Mouse (Mus musculus) stomach, postnatal 0 days (tissue): ENCODE data around the gene Tgfa. TPM values are rescaled to one million over a fixed set of nuclear protein-coding genes. Genes with fewer than 3 reads are reported as not detected.

Source experiments
- ATAC-seq: fragments of 200-750 bp; cut with Nextera tagmentation; 2 replicates; pipeline ENCODE4 v1.8.0; 2017; ENCODE audit not compliant: low FRiP score, low TSS enrichment
- DNase-seq: peaks from one replicate; pipeline ENCODE4 v3.0.0-alpha.2; 2016; ENCODE audit warnings: low spot score
- H3K27ac ChIP-seq: fragments of 300-500 bp; sonication (generic); replicated peaks from 2 replicates; pipeline ENCODE4 v1.5.1; 2014; ENCODE audit warnings: mild to moderate bottlenecking, control low read depth
- H3K27me3 ChIP-seq: fragments of 300-500 bp; sonication (generic); 2 replicates; pipeline ENCODE4 v1.6.1; 2014; ENCODE audit warnings: low read length; ENCODE audit not compliant: control insufficient read depth, insufficient read depth
- H3K36me3 ChIP-seq: fragments of 300-500 bp; sonication (generic); 2 replicates; pipeline ENCODE4 v1.6.1; 2014; ENCODE audit warnings: low read length, mixed read lengths; ENCODE audit not compliant: control insufficient read depth, insufficient read depth
- H3K4me1 ChIP-seq: fragments of 300-500 bp; sonication (generic); replicated peaks from 2 replicates; pipeline ENCODE4 v1.6.1; 2014; ENCODE audit warnings: antibody characterized with exemption; ENCODE audit not compliant: control insufficient read depth, insufficient read depth
- H3K4me2 ChIP-seq: fragments of 300-500 bp; sonication (generic); replicated peaks from 2 replicates; pipeline ENCODE4 v1.6.1; 2014; ENCODE audit warnings: low read depth, mild to moderate bottlenecking, control low read depth, moderate library complexity
- H3K4me3 ChIP-seq: fragments of 300-500 bp; sonication (generic); 2 replicates; pipeline ENCODE4 v1.5.1; 2014; ENCODE audit warnings: low read depth, low read length, control low read depth
- H3K9ac ChIP-seq: fragments of 300-500 bp; sonication (generic); 2 replicates; pipeline ENCODE4 v1.6.1; 2014; ENCODE audit warnings: mild to moderate bottlenecking, low read length, control low read depth, mixed read lengths
- H3K9me3 ChIP-seq: fragments of 300-500 bp; sonication (generic); 2 replicates; pipeline ENCODE4 v1.6.1; 2016; ENCODE audit warnings: low read length; ENCODE audit not compliant: control insufficient read depth
- CTCF ChIP-seq: IDR thresholded peaks from 2 replicates; pipeline ENCODE4 v1.5.1; 2016; ENCODE audit warnings: antibody characterized with exemption, low read depth, mild to moderate bottlenecking, moderate library complexity
- EP300 ChIP-seq: optimal IDR thresholded peaks from 2 replicates; pipeline ENCODE3; 2016; ENCODE audit warnings: antibody characterized with exemption
- WGBS: fragments of 180-500 bp; shearing (Covaris S2); extraction: QIAGEN DNeasy Blood & Tissue Kit; methylation state at CpG from one replicate; pipeline ENCODE4 v1.1.7; 2014; 5-methylcytosine and 5-hydroxymethylcytosine counted together
- polyA plus RNA-seq: library from polyadenylated mRNA; unstranded; fragments of >200 nt; fragmentation: Nextera tagmentation; extraction: Ambion mirVana; gene quantifications from 2 replicates; pipeline ENCODE4 v1.2.1, GENCODE M21; 2015

The Tgfa gene
- polyA plus RNA-seq, 1 experiment from 2014 or later, result 9.1 TPM

- H3K27me3 ChIP-seq, result no peaks in the 10 kb centered on the region
- H3K4me3 ChIP-seq, result no peak overlapping the region
- H3K27ac ChIP-seq, result no peak overlapping the region
- ATAC-seq (no peak), DNase-seq (no peak)
- H3K4me1 ChIP-seq, result 0 out of 2 replicates have a peak, but pooled peaks cover 4% of the 10 kb centered on the region
- no peak overlapping the region for H3K9ac ChIP-seq
- H3K9me3 ChIP-seq, result no peaks in the 10 kb centered on the region
- H3K36me3 ChIP-seq, result no peaks in the 10 kb centered on the region
- TF ChIP-seq EP300 (no peak), CTCF (no peak)
- no peak overlapping the region for H3K4me2 ChIP-seq
- 76% methylated on average over 5 of the region's 5 CpGs for WGBS
Observed at GRCm38 (mm10) chr6:86154006-86154405, 41.0 kb upstream of the Tgfa start.

DNA sequence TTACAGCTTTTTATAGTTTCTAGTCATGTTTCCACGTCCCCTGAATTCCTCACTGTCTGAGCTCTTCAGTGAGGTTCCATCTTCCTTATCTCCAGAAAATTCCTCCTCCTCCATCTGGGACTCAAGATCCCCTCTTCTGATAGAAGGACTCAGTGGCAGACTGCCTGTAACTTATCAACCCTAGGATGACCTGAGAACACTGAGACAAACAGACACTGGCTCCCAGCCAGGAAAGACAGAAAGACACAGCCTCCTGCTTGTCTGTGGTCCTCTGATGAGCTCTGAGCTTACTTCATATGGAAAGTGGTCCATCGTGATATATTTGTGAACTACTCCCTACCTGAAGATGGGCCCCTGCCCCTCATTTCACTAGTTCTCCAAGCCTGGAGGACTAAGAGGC, 40.5 kb upstream of the Tgfa start:
- no peak overlapping the region for H3K4me3 ChIP-seq
- no peak for TF ChIP-seq CTCF
- TF ChIP-seq EP300, result no peak
- no peak overlapping the region for H3K27ac ChIP-seq
- H3K4me1 ChIP-seq, result 0 out of 2 replicates have a peak, but pooled peaks cover 4% of the 10 kb centered on the region
- no peak overlapping the region for H3K4me2 ChIP-seq
- no peaks in the 10 kb centered on the region for H3K36me3 ChIP-seq
- H3K9ac ChIP-seq, result no peak overlapping the region
- no peaks in the 10 kb centered on the region for H3K9me3 ChIP-seq
- H3K27me3 ChIP-seq, result no peaks in the 10 kb centered on the region
- WGBS, result 58% methylated on average over 2 of the region's 2 CpGs
- ATAC-seq (no peak), DNase-seq (no peak)

DNA sequence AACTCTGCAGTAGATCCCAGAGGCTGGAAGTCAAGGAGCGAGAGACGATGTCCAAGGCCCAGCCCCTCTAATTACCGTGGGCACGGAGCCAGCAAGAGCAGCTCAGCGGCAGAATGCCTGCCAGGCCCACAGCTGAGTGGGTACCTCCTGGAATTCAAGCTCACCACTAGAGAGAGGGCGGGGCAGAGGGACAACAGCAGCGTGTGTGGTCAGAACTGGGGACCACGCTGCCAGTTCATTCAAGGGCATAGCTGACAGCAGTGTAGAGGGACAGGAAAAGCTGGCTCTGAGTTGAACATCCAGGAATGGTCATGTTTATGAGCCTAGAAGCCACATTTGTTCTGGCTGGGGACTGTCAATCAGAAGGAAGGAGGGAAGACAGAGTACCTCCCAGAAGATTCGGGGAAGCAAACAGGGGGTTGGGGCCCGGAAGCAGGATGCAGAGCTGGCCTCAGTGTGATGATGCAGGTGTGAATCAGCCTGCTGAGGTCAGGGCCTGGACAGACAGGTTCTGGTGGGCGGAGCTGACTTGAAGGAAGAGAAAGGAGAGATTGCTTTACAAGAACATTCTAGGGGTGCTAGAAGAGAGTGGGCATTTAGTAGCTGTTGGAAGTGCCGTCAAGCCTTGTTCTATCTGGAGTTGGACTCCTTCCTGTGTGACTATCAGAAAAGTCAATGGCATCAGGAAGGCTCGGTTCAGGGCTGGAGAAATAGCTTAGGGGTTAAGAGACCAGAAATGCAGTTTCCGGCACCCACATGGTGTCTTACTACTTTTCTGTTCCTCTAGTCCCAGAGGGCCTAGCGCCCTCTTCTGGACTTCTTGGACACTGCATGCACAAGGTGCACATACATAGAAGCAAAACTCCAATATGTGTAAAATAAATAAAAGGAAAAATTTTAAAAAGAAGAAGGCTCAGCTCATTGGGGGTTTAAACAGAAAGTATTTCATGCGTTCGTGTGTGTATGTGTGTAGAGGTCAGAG, 37.5 kb upstream of the Tgfa start:
- DNase-seq (peak; percentile 46), ATAC-seq (peak; percentile 71; the same call in 1 of the 2 replicates)
- peak overlapping the region; percentile 8 for H3K27ac ChIP-seq
- H3K4me1 ChIP-seq, result 0 out of 2 replicates have a peak, but pooled peaks cover 4% of the 10 kb centered on the region
- H3K4me2 ChIP-seq, result no peak overlapping the region
- no peak overlapping the region for H3K9ac ChIP-seq
- H3K27me3 ChIP-seq, result no peaks in the 10 kb centered on the region
- H3K4me3 ChIP-seq, result no peak overlapping the region
- H3K36me3 ChIP-seq, result no peaks in the 10 kb centered on the region
- 50% methylated on average over 17 of the region's 17 CpGs for WGBS
- H3K9me3 ChIP-seq, result no peaks in the 10 kb centered on the region
- peak; percentile 47; the same call in 1 of the 2 replicates for TF ChIP-seq CTCF
- no peak for TF ChIP-seq EP300

DNA sequence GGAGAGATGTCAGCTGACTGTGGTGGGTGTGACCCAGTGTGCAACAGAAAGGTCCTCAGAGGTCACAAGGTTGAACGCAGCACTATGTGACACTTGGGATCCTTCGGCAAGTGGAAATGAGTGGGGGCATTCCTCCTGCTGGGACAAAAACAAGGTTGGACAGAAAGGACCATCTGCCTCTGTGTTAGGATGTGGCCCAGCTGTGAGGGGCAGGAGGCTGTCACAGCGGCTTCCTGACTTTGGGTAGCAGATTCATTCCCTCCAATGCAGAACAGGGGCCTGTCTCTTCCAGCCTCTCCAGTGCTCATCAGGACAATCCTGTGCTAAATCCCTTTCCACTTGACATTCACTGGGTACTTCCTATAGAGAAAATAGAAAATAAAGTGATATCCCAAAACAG, 34.1 kb upstream of the Tgfa start:
- no peaks in the 10 kb centered on the region for H3K27me3 ChIP-seq
- H3K4me3 ChIP-seq, result no peak overlapping the region
- H3K4me2 ChIP-seq, result no peak overlapping the region
- TF ChIP-seq CTCF (no peak), EP300 (no peak)
- no peaks in the 10 kb centered on the region for H3K9me3 ChIP-seq
- ATAC-seq (no peak), DNase-seq (peak; percentile 9)
- 0 out of 2 replicates have a peak, but pooled peaks cover 4% of the 10 kb centered on the region for H3K4me1 ChIP-seq
- 55% methylated on average over 3 of the region's 3 CpGs for WGBS
- H3K27ac ChIP-seq, result no peak overlapping the region
- H3K36me3 ChIP-seq, result no peaks in the 10 kb centered on the region
- H3K9ac ChIP-seq, result no peak overlapping the region

GRCm38 (mm10) chr6:86161586-86161985, 33.4 kb upstream of the Tgfa start:
- H3K4me3 ChIP-seq, result no peak overlapping the region
- H3K27ac ChIP-seq, result no peak overlapping the region
- 49% methylated on average over 7 of the region's 7 CpGs for WGBS
- H3K36me3 ChIP-seq, result no peaks in the 10 kb centered on the region
- no peak overlapping the region for H3K9ac ChIP-seq
- no peaks in the 10 kb centered on the region for H3K27me3 ChIP-seq
- ATAC-seq, result no peak
- H3K4me2 ChIP-seq, result no peak overlapping the region
- H3K9me3 ChIP-seq, result no peaks in the 10 kb centered on the region
- 0 out of 2 replicates have a peak, but pooled peaks cover 4% of the 10 kb centered on the region for H3K4me1 ChIP-seq
- TF ChIP-seq CTCF (no peak), EP300 (no peak)
- DNase-seq, result no peak

- ATAC-seq, result no peak
- no peak overlapping the region for H3K27ac ChIP-seq
- H3K36me3 ChIP-seq, result no peaks in the 10 kb centered on the region
- WGBS, result 47% methylated on average over 3 of the region's 3 CpGs
- no peak overlapping the region for H3K4me3 ChIP-seq
- no peak for DNase-seq
- no peak overlapping the region for H3K4me2 ChIP-seq
- H3K9ac ChIP-seq, result no peak overlapping the region
- no peaks in the 10 kb centered on the region for H3K9me3 ChIP-seq
- no peaks in the 10 kb centered on the region for H3K4me1 ChIP-seq
- no peaks in the 10 kb centered on the region for H3K27me3 ChIP-seq
- no peak for TF ChIP-seq CTCF
- TF ChIP-seq EP300, result no peak
Observed at GRCm38 (mm10) chr6:86164028-86164427, 31.0 kb upstream of the Tgfa start.
